Mouse (Mus musculus) bone marrow, adult 2 months (tissue): ENCODE results near the gene Vamp8.

Experiments used
- CTCF ChIP-seq: fragments of 200-500 bp; IDR thresholded peaks from 2 replicates; pipeline ENCODE4 v1.5.1; 2011; ENCODE audit warnings: low read length, control low read depth; ENCODE audit not compliant: control insufficient read depth, insufficient read depth
- POLR2A ChIP-seq: fragments of 200-500 bp; IDR thresholded peaks from 2 replicates; pipeline ENCODE4 v1.6.1; 2011; ENCODE audit warnings: low read depth, mild to moderate bottlenecking, control low read depth, low read length, borderline replicate concordance; ENCODE audit not compliant: control insufficient read depth

DNA sequence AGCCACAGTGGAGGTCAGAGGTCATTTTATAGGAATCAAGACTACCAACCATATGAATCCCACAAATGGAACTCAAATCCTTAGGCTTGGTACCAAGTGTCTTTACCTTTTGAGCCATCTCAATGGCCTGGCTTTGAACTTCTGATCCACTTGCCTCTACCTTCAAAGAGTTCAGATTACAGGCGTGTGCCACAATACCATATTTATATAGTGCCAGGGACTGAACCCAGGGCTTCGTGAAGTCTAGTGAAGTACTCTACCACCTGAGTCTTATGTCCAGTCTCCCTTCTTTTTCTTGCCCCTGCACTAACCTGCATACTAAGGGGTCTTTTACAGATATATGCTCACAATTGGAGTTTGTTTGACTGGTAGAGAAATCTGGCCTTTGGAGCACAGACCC is 3.9 kb downstream of the Vamp8 start:
- TF ChIP-seq CTCF (no peak), POLR2A (no peak)
